Mouse (Mus musculus) brain, embryonic 14.5 days (tissue): Measurements from ENCODE around the gene Hsh2d.

Source experiments
- CTCF ChIP-seq: fragments of 200-500 bp; IDR thresholded peaks from 2 replicates; pipeline ENCODE4 v1.5.1; 2012; ENCODE audit warnings: inconsistent platforms, mild to moderate bottlenecking, moderate library complexity, borderline replicate concordance; ENCODE audit not compliant: insufficient read depth, insufficient read length; ENCODE audit errors: extremely low read depth
- POLR2A ChIP-seq: fragments of 200-500 bp; IDR thresholded peaks from 2 replicates; pipeline ENCODE4 v1.6.1; 2012; ENCODE audit warnings: mild to moderate bottlenecking, inconsistent platforms, borderline replicate concordance; ENCODE audit not compliant: poor library complexity, insufficient read depth, insufficient read length, severe bottlenecking; ENCODE audit errors: extremely low read depth

DNA sequence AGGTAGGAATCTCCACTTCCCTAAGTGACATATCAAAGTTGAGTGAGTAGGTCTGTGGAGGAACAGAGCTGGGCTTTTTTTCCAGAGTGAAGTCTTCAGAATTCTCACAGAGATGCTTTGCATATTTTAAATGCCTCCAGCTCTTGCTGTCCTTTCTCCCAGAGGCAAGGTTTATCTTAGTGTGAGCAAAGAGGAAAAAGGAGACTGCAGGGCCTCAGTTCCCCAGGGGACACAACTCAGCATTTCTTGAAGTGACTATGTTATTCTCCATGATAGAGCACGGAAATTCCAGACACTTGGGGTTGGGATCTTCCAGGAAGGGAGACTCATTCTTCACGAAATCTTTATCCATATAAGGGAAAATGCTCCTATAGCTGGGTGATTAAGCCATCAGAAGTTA lies 42.2 kb upstream of the Hsh2d start:
- TF ChIP-seq POLR2A = no peak
- TF ChIP-seq CTCF = no peak
